Mouse (Mus musculus): ENCODE data around the gene Dnaja2. TPM values are rescaled to one million over a fixed set of nuclear protein-coding genes. Genes with fewer than 3 reads are reported as not detected.

The Dnaja2 gene
- polyA plus RNA-seq, 1 experiment from 2014 or later: 154 TPM

DNA sequence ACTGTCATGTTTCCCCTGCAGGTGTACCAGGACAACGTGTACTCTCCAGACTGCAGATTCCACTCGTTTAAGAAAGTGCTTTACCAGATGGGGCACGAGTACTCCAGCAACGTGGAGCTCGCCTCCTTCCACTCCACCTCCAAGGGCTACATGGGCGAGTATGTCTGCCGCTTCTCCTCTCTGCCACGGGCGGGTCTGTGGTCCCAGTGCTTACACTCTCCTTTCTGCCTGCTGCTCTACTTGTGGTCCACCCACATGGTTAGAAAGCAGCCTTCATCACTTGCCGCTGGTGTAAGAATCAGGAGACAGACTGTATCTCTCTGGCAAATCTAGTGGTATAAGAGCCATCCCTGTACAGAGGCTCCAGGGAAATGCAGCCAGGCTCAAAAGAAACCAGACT lies 37.2 kb downstream of the Dnaja2 start:
- no peaks in the 10 kb centered on the region for H3K27me3 ChIP-seq (replicated peaks; ENCODE audit: control insufficient read depth, insufficient read depth, low read length)
- H3K4me1 ChIP-seq (replicated peaks; ENCODE audit: control insufficient read depth, insufficient read depth, low read length): no peaks in the 10 kb centered on the region
- no peak for ATAC-seq (replicated peaks; ENCODE audit: low FRiP score, low TSS enrichment, low read depth)
- H3K4me2 ChIP-seq (ENCODE audit: low read length): no peak overlapping the region
- no peak overlapping the region for H3K4me3 ChIP-seq (ENCODE audit: low read depth, low read length)
- peaks cover 47% of the 10 kb centered on the region for H3K36me3 ChIP-seq (ENCODE audit: control insufficient read depth, insufficient read depth, low read length)
- no peak overlapping the region for H3K27ac ChIP-seq (ENCODE audit: low read depth)
- H3K9me3 ChIP-seq (ENCODE audit: control insufficient read depth, low read length): no peaks in the 10 kb centered on the region
- WGBS: 90% methylated on average over 10 of the region's 10 CpGs
- no peak for DNase-seq (ENCODE audit: low spot score)
- H3K9ac ChIP-seq (ENCODE audit: low read length): no peak overlapping the region

DNA sequence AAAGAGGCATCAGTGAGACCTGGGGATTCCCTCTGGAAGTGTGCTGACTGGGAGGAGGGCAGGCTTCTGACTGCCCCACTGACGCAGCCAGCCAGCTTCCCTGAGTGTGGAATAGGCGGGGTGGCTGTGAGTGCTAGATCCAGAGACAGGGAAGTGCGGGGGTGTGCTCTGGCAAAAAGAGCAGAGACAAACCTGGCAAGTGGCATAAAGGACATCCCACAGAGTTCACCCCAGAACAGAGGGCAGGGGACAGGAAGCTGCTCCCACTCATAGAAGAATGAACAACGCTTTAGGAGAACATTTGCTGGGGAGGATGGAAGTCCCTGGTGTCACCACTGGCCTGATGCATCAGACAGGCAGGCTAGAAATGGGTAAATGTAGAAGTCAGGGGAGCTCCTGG lies 37.8 kb downstream of the Dnaja2 start:
- H3K4me2 ChIP-seq (ENCODE audit: low read length): no peak overlapping the region
- H3K27me3 ChIP-seq (replicated peaks; ENCODE audit: control insufficient read depth, insufficient read depth, low read length): no peaks in the 10 kb centered on the region
- peaks cover 44% of the 10 kb centered on the region for H3K36me3 ChIP-seq (ENCODE audit: control insufficient read depth, insufficient read depth, low read length)
- 81% methylated on average over 4 of the region's 4 CpGs for WGBS
- no peaks in the 10 kb centered on the region for H3K4me1 ChIP-seq (replicated peaks; ENCODE audit: control insufficient read depth, insufficient read depth, low read length)
- H3K9me3 ChIP-seq (ENCODE audit: control insufficient read depth, low read length): no peaks in the 10 kb centered on the region
- no peak overlapping the region for H3K27ac ChIP-seq (ENCODE audit: low read depth)
- H3K9ac ChIP-seq (ENCODE audit: low read length): no peak overlapping the region
- no peak for ATAC-seq (replicated peaks; ENCODE audit: low FRiP score, low TSS enrichment, low read depth)
- no peak overlapping the region for H3K4me3 ChIP-seq (ENCODE audit: low read depth, low read length)
- no peak for DNase-seq (ENCODE audit: low spot score)

DNA sequence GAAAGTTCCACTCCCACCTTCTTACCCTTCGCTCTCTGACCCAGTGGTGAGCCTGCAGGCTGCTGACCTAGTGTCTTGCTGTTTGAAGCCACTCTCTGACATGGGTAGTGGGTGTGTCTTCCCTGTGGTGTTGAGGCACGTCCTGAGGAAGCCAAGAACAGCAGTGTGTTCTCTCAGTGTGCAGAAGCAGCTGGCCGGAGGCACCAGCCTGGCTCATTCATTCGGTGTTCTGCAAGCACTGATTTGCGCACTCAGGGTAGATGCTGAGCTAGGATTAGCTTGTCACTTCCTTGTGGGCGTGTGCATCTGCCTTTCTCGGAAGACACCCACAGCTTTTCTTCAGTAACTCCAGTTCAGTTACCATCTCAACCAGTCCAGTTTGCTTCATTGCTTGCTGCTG lies 39.8 kb downstream of the Dnaja2 start:
- no peak overlapping the region for H3K27ac ChIP-seq (ENCODE audit: low read depth)
- no peak overlapping the region for H3K4me3 ChIP-seq (ENCODE audit: low read depth, low read length)
- H3K36me3 ChIP-seq (ENCODE audit: control insufficient read depth, insufficient read depth, low read length): peaks cover 40% of the 10 kb centered on the region
- no peak overlapping the region for H3K9ac ChIP-seq (ENCODE audit: low read length)
- no peaks in the 10 kb centered on the region for H3K9me3 ChIP-seq (ENCODE audit: control insufficient read depth, low read length)
- no peak for ATAC-seq (replicated peaks; ENCODE audit: low FRiP score, low TSS enrichment, low read depth)
- H3K4me1 ChIP-seq (replicated peaks; ENCODE audit: control insufficient read depth, insufficient read depth, low read length): no peaks in the 10 kb centered on the region
- no peak for DNase-seq (ENCODE audit: low spot score)
- WGBS: 74% methylated on average over 7 of the region's 7 CpGs
- H3K4me2 ChIP-seq (ENCODE audit: low read length): no peak overlapping the region
- no peaks in the 10 kb centered on the region for H3K27me3 ChIP-seq (replicated peaks; ENCODE audit: control insufficient read depth, insufficient read depth, low read length)

DNA sequence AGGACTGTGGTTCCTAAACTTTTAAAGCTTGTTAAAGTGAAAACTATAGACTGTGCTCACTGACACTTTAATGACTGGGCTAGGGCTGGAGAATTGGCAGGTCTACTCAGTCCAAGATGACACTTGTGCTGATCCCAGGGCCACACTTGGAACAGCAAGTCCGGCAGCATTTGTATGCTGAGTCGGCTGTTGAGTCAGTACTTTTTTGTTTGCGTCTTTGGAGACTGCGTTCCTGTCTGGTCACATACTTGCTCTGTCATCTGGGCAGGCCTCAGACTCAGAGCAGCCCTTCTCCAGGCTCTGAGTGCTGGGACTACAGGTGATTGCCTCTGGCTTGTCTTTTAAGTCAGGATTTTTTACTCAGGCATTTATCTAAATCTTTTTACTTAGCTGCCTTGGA lies 41.9 kb downstream of the Dnaja2 start:
- no peaks in the 10 kb centered on the region for H3K27me3 ChIP-seq (replicated peaks; ENCODE audit: control insufficient read depth, insufficient read depth, low read length)
- no peak for ATAC-seq (replicated peaks; ENCODE audit: low FRiP score, low TSS enrichment, low read depth)
- no peaks in the 10 kb centered on the region for H3K4me1 ChIP-seq (replicated peaks; ENCODE audit: control insufficient read depth, insufficient read depth, low read length)
- no peak overlapping the region for H3K4me3 ChIP-seq (ENCODE audit: low read depth, low read length)
- H3K4me2 ChIP-seq (ENCODE audit: low read length): no peak overlapping the region
- no peak overlapping the region for H3K9ac ChIP-seq (ENCODE audit: low read length)
- H3K9me3 ChIP-seq (ENCODE audit: control insufficient read depth, low read length): no peaks in the 10 kb centered on the region
- 84% methylated on average over 4 of the region's 4 CpGs for WGBS
- no peak for DNase-seq (ENCODE audit: low spot score)
- no peak overlapping the region for H3K27ac ChIP-seq (ENCODE audit: low read depth)
- H3K36me3 ChIP-seq (ENCODE audit: control insufficient read depth, insufficient read depth, low read length): peaks cover 45% of the 10 kb centered on the region

DNA sequence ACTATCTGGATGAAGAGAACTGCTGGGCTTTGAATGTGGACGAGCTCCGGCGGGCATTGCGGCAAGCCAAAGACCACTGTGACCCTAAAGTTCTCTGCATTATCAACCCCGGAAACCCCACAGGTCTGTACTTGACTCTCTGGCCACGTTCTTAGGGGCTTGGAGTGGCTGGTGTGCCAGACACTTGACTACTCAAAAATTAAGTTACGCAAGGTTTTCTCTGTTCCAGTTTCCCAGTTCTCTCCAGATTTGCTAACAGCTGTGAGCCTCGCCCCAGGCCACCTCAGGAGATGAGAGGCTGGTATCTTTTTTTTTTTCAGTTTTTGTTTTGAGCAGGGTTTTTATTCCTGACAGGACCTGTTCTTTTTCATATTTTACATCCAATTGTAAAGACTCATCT lies 42.9 kb downstream of the Dnaja2 start:
- Histone ChIP-seq H3K4me2 (ENCODE audit: low read length) (no peak overlapping the region), H3K27ac (ENCODE audit: low read depth) (no peak overlapping the region), H3K9me3 (ENCODE audit: control insufficient read depth, low read length) (no peaks in the 10 kb centered on the region), H3K4me1 (replicated peaks; ENCODE audit: control insufficient read depth, insufficient read depth, low read length) (no peaks in the 10 kb centered on the region), H3K4me3 (ENCODE audit: low read depth, low read length) (no peak overlapping the region), H3K27me3 (replicated peaks; ENCODE audit: control insufficient read depth, insufficient read depth, low read length) (no peaks in the 10 kb centered on the region), H3K9ac (ENCODE audit: low read length) (no peak overlapping the region), H3K36me3 (ENCODE audit: control insufficient read depth, insufficient read depth, low read length) (peaks cover 41% of the 10 kb centered on the region)
- ATAC-seq (replicated peaks; ENCODE audit: low FRiP score, low TSS enrichment, low read depth): no peak
- DNase-seq (ENCODE audit: low spot score): no peak
- WGBS: 89% methylated on average over 8 of the region's 8 CpGs

DNA sequence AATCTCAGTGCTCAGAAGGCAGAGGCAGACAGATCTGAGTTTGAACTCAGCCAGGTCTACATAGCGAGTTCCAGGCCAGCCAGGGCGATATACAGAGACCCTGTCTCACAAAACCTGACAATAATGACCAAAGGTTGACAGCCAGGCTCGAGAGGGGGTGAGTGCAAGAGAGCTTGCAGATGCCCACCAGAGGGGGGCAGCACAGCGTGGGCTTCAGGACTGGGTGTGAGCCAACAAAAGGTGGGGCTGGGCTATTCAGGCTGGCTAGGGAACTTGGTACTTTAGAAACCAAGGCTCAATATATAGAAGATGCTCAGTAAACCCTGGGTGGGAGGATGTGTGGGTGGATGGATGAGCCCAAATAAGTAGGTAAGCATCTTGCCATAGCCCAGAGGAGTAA lies 46.5 kb downstream of the Dnaja2 start:
- WGBS: 83% methylated on average over 4 of the region's 4 CpGs
- Histone ChIP-seq H3K9ac (ENCODE audit: low read length) (no peak overlapping the region), H3K4me1 (replicated peaks; ENCODE audit: control insufficient read depth, insufficient read depth, low read length) (no peaks in the 10 kb centered on the region), H3K36me3 (ENCODE audit: control insufficient read depth, insufficient read depth, low read length) (peaks cover 35% of the 10 kb centered on the region), H3K27me3 (replicated peaks; ENCODE audit: control insufficient read depth, insufficient read depth, low read length) (no peaks in the 10 kb centered on the region), H3K27ac (ENCODE audit: low read depth) (no peak overlapping the region), H3K4me2 (ENCODE audit: low read length) (no peak overlapping the region), H3K9me3 (ENCODE audit: control insufficient read depth, low read length) (no peaks in the 10 kb centered on the region), H3K4me3 (ENCODE audit: low read depth, low read length) (no peak overlapping the region)
- ATAC-seq (replicated peaks; ENCODE audit: low FRiP score, low TSS enrichment, low read depth) (no peak), DNase-seq (ENCODE audit: low spot score) (no peak)

DNA sequence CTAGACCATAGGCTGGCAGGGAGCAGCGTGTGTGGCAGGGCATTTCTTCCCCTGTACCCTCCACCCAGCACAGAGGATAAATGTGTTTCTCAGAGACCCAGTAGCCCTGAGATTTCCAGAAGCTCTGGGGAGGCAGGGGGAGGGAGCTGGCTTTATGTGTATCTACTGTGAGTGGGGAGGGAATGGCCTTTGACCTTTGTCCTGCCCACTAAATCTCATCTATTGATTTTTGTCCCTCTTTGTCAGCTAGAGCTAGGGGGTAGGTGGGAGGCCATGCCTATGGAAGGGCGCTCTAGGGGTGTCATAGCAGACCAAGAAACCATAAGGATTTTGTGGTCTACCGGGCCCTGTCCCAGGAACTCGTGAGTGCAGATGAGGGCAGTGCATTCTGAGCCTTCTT lies 48.5 kb downstream of the Dnaja2 start:
- no peaks in the 10 kb centered on the region for H3K27me3 ChIP-seq (replicated peaks; ENCODE audit: control insufficient read depth, insufficient read depth, low read length)
- H3K4me2 ChIP-seq (ENCODE audit: low read length): no peak overlapping the region
- ATAC-seq (replicated peaks; ENCODE audit: low FRiP score, low TSS enrichment, low read depth): no peak
- WGBS: 79% methylated on average over 4 of the region's 4 CpGs
- no peak overlapping the region for H3K4me3 ChIP-seq (ENCODE audit: low read depth, low read length)
- peaks cover 31% of the 10 kb centered on the region for H3K36me3 ChIP-seq (ENCODE audit: control insufficient read depth, insufficient read depth, low read length)
- H3K4me1 ChIP-seq (replicated peaks; ENCODE audit: control insufficient read depth, insufficient read depth, low read length): no peaks in the 10 kb centered on the region
- no peaks in the 10 kb centered on the region for H3K9me3 ChIP-seq (ENCODE audit: control insufficient read depth, low read length)
- DNase-seq (ENCODE audit: low spot score): no peak
- H3K27ac ChIP-seq (ENCODE audit: low read depth): no peak overlapping the region
- H3K9ac ChIP-seq (ENCODE audit: low read length): no peak overlapping the region

DNA sequence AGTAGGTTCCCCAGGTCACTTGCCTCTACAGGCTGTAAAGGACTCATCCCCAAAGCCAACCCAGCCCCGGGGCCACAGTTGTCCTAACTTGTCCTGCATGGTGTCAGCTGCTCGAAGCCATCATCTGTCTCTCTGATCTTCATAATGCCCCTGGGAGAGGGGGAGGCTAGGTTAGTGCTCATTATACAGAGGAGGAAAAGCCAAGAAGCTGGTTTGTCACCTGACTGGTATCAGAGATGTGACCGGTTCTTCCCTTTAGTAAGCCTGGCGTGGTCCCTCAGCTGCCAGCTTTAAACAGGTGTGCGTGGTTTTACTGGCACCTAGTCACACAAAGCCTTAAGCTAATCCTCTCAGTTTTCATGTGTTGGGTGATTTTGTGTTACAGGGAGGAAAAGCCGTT lies 50.4 kb downstream of the Dnaja2 start:
- no peak for DNase-seq (ENCODE audit: low spot score)
- 86% methylated on average over 6 of the region's 6 CpGs for WGBS
- ATAC-seq (replicated peaks; ENCODE audit: low FRiP score, low TSS enrichment, low read depth): no peak

DNA sequence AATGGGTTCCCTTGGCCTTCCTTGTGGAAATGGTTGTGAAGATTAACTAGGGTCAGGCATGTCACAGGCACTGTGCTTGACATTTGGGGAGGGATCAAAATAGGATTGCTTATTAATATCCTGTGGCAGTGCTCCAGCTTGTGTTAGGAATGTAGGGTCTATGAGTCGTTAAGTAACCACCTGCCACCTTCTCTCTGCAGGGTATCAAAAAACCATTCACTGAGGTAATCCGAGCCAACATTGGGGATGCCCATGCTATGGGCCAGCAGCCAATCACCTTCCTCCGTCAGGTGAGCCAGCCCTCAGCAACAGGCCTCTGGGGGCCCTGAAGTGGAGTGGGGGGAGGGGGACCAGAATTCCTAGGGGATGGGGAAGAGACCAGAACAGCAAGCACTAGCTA lies 52.1 kb downstream of the Dnaja2 start:
- DNase-seq (ENCODE audit: low spot score) (no peak), ATAC-seq (replicated peaks; ENCODE audit: low FRiP score, low TSS enrichment, low read depth) (no peak)
- H3K4me3 ChIP-seq (ENCODE audit: low read depth, low read length): no peak overlapping the region
- H3K9ac ChIP-seq (ENCODE audit: low read length): no peak overlapping the region
- H3K4me2 ChIP-seq (ENCODE audit: low read length): no peak overlapping the region
- no peaks in the 10 kb centered on the region for H3K27me3 ChIP-seq (replicated peaks; ENCODE audit: control insufficient read depth, insufficient read depth, low read length)
- no peaks in the 10 kb centered on the region for H3K4me1 ChIP-seq (replicated peaks; ENCODE audit: control insufficient read depth, insufficient read depth, low read length)
- H3K9me3 ChIP-seq (ENCODE audit: control insufficient read depth, low read length): no peaks in the 10 kb centered on the region
- peaks cover 9% of the 10 kb centered on the region for H3K36me3 ChIP-seq (ENCODE audit: control insufficient read depth, insufficient read depth, low read length)
- H3K27ac ChIP-seq (ENCODE audit: low read depth): no peak overlapping the region
- 68% methylated on average over 3 of the region's 3 CpGs for WGBS

More for the DNA sequence above, 50.4 kb downstream of the Dnaja2 start:
- Histone ChIP-seq H3K36me3 (ENCODE audit: control insufficient read depth, insufficient read depth, low read length) (peaks cover 17% of the 10 kb centered on the region), H3K4me3 (ENCODE audit: low read depth, low read length) (no peak overlapping the region), H3K4me2 (ENCODE audit: low read length) (no peak overlapping the region), H3K27me3 (replicated peaks; ENCODE audit: control insufficient read depth, insufficient read depth, low read length) (no peaks in the 10 kb centered on the region), H3K4me1 (replicated peaks; ENCODE audit: control insufficient read depth, insufficient read depth, low read length) (no peaks in the 10 kb centered on the region), H3K9ac (ENCODE audit: low read length) (no peak overlapping the region), H3K9me3 (ENCODE audit: control insufficient read depth, low read length) (no peaks in the 10 kb centered on the region), H3K27ac (ENCODE audit: low read depth) (no peak overlapping the region)

Measured in intestine, embryonic 14.5 days (tissue).